Mouse (Mus musculus) forebrain, embryonic 14.5 days (tissue): Measurements from ENCODE around the gene Chmp2b. TPM values are rescaled to one million over a fixed set of nuclear protein-coding genes. Genes with fewer than 3 reads are reported as not detected.

Experiments used
- ATAC-seq: fragments of 200-750 bp; cut with Nextera tagmentation; 2 replicates; pipeline ENCODE4 v1.8.0; 2017; ENCODE audit warnings: mild to moderate bottlenecking, moderate library complexity
- DNase-seq: peaks from one replicate; pipeline ENCODE4 v3.0.0-alpha.2; 2015; ENCODE audit warnings: low spot score
- H3K27ac ChIP-seq: fragments of 300-500 bp; sonication (generic); 2 replicates; pipeline ENCODE4 v1.5.1; 2014; ENCODE audit warnings: low read depth, mild to moderate bottlenecking, control low read depth, low read length, moderate library complexity
- H3K27me3 ChIP-seq: fragments of 300-500 bp; sonication (generic); replicated peaks from 2 replicates; pipeline ENCODE4 v1.6.1; 2014; ENCODE audit warnings: low read length, control low read depth, mixed read lengths; ENCODE audit not compliant: control insufficient read depth, insufficient read depth
- H3K36me3 ChIP-seq: fragments of 300-500 bp; sonication (generic); 2 replicates; pipeline ENCODE4 v1.6.1; 2014; ENCODE audit warnings: low read length, control low read depth; ENCODE audit not compliant: control insufficient read depth, insufficient read depth
- H3K4me1 ChIP-seq: fragments of 300-500 bp; sonication (generic); 2 replicates; pipeline ENCODE4 v1.6.1; 2014; ENCODE audit warnings: antibody characterized with exemption, low read length, control low read depth; ENCODE audit not compliant: control insufficient read depth, insufficient read depth
- H3K4me2 ChIP-seq: fragments of 300-500 bp; sonication (generic); 2 replicates; pipeline ENCODE4 v1.6.1; 2014; ENCODE audit warnings: mild to moderate bottlenecking, control low read depth, low read length
- H3K4me3 ChIP-seq: fragments of 300-500 bp; sonication (generic); 2 replicates; pipeline ENCODE4 v1.5.1; 2014; ENCODE audit warnings: low read depth, low read length, control low read depth
- H3K9ac ChIP-seq: fragments of 300-500 bp; sonication (generic); 2 replicates; pipeline ENCODE4 v1.6.1; 2014; ENCODE audit warnings: mild to moderate bottlenecking, low read length, control low read depth, moderate library complexity
- H3K9me3 ChIP-seq: fragments of 300-500 bp; sonication (generic); replicated peaks from 2 replicates; pipeline ENCODE4 v1.6.1; 2016; ENCODE audit warnings: low read length, control low read depth, mixed read lengths; ENCODE audit not compliant: control insufficient read depth
- WGBS: fragments of 180-500 bp; shearing (Covaris S2); extraction: QIAGEN DNeasy Blood & Tissue Kit; methylation state at CpG from one replicate; pipeline ENCODE4 v1.1.7; 2014; 5-methylcytosine and 5-hydroxymethylcytosine counted together
- polyA plus RNA-seq: library from polyadenylated mRNA; unstranded; fragments of >200 nt; fragmentation: Nextera tagmentation; extraction: Ambion mirVana; gene quantifications from 2 replicates; pipeline ENCODE4 v1.2.1, GENCODE M21; 2014

Gene Chmp2b
- polyA plus RNA-seq, 1 experiment from 2014 or later, result 48.8 TPM

GRCm38 (mm10) chr16:65533315-65533999 is 29.1 kb downstream of the Chmp2b start:
- DNase-seq (peak; percentile 66), ATAC-seq (0 out of 2 replicates have a peak, but pooled peaks have one; percentile 52)
- 35% methylated on average over 12 of the region's 12 CpGs for WGBS

GRCm38 (mm10) chr16:65531663-65532062 is 30.9 kb downstream of the Chmp2b start:
- WGBS, result 72% methylated on average over 8 of the region's 8 CpGs
- H3K9me3 ChIP-seq, result no peaks in the 10 kb centered on the region
- H3K9ac ChIP-seq, result no peak overlapping the region
- ATAC-seq, result no peak
- no peak overlapping the region for H3K4me3 ChIP-seq
- H3K4me1 ChIP-seq, result no peaks in the 10 kb centered on the region
- H3K36me3 ChIP-seq, result no peaks in the 10 kb centered on the region
- no peak overlapping the region for H3K27ac ChIP-seq
- no peaks in the 10 kb centered on the region for H3K27me3 ChIP-seq
- H3K4me2 ChIP-seq, result no peak overlapping the region
- peak; percentile 52 for DNase-seq

More at GRCm38 (mm10) chr16:65533315-65533999, 29.1 kb downstream of the Chmp2b start:
- no peaks in the 10 kb centered on the region for H3K36me3 ChIP-seq
- H3K9ac ChIP-seq, result no peak overlapping the region
- H3K27me3 ChIP-seq, result no peaks in the 10 kb centered on the region
- H3K4me3 ChIP-seq, result no peak overlapping the region
- H3K4me2 ChIP-seq, result no peak overlapping the region
- H3K9me3 ChIP-seq, result no peaks in the 10 kb centered on the region
- H3K4me1 ChIP-seq, result no peaks in the 10 kb centered on the region
- no peak overlapping the region for H3K27ac ChIP-seq

- peak; percentile 46 for DNase-seq
- ATAC-seq, result no peak
- Histone ChIP-seq H3K27me3 (no peaks in the 10 kb centered on the region), H3K27ac (no peak overlapping the region), H3K4me1 (no peaks in the 10 kb centered on the region), H3K9ac (no peak overlapping the region), H3K36me3 (no peaks in the 10 kb centered on the region), H3K4me2 (no peak overlapping the region), H3K9me3 (no peaks in the 10 kb centered on the region), H3K4me3 (no peak overlapping the region)
- WGBS, result 1% methylated on average over 5 of the region's 5 CpGs
These were observed 32.9 kb downstream of the Chmp2b start for GRCm38 (mm10) chr16:65529589-65529988.

GRCm38 (mm10) chr16:65526695-65527094 is 35.8 kb downstream of the Chmp2b start:
- Histone ChIP-seq H3K36me3 (no peaks in the 10 kb centered on the region), H3K9me3 (no peaks in the 10 kb centered on the region), H3K4me2 (no peak overlapping the region), H3K4me1 (no peaks in the 10 kb centered on the region), H3K4me3 (no peak overlapping the region), H3K9ac (no peak overlapping the region), H3K27ac (no peak overlapping the region), H3K27me3 (no peaks in the 10 kb centered on the region)
- 88% methylated on average over 5 of the region's 5 CpGs for WGBS
- ATAC-seq (no peak), DNase-seq (no peak)

- H3K9ac ChIP-seq, result no peak overlapping the region
- no peak overlapping the region for H3K27ac ChIP-seq
- DNase-seq, result no peak
- no peak for ATAC-seq
- no peaks in the 10 kb centered on the region for H3K9me3 ChIP-seq
- H3K4me2 ChIP-seq, result no peak overlapping the region
- H3K4me1 ChIP-seq, result no peaks in the 10 kb centered on the region
- no peak overlapping the region for H3K4me3 ChIP-seq
- no peaks in the 10 kb centered on the region for H3K36me3 ChIP-seq
- 90% methylated on average over 2 of the region's 2 CpGs for WGBS
- H3K27me3 ChIP-seq, result no peaks in the 10 kb centered on the region
These were observed 36.5 kb downstream of the Chmp2b start for GRCm38 (mm10) chr16:65526004-65526403.

GRCm38 (mm10) chr16:65520211-65520610 is 42.3 kb downstream of the Chmp2b start, which contains the start of gene Pou1f1:
TSS of gene Pou1f1 (plus strand) at chr16:65520511.
- no peak within 1 kb of the TSS for H3K9ac ChIP-seq
- no peaks in the 10 kb centered on the region for H3K27me3 ChIP-seq
- no peak for ATAC-seq
- DNase-seq, result no peak
- no peak within 1 kb of the TSS for H3K4me2 ChIP-seq
- no peaks in the 10 kb centered on the region for H3K36me3 ChIP-seq
- no peaks in the 10 kb centered on the region for H3K4me1 ChIP-seq
- WGBS, result 86% methylated on average over 6 of the region's 6 CpGs
- H3K4me3 ChIP-seq, result no peak within 1 kb of the TSS
- H3K27ac ChIP-seq, result no peak within 1 kb of the TSS
- no peaks in the 10 kb centered on the region for H3K9me3 ChIP-seq

GRCm38 (mm10) chr16:65514223-65514622 is 48.3 kb downstream of the Chmp2b start:
- Histone ChIP-seq H3K9ac (no peak overlapping the region), H3K4me3 (no peak overlapping the region), H3K36me3 (no peaks in the 10 kb centered on the region), H3K9me3 (no peaks in the 10 kb centered on the region), H3K4me1 (no peaks in the 10 kb centered on the region), H3K27ac (no peak overlapping the region), H3K27me3 (no peaks in the 10 kb centered on the region), H3K4me2 (no peak overlapping the region)
- no peak for ATAC-seq
- no peak for DNase-seq
- WGBS, result 77% methylated on average over 7 of the region's 7 CpGs

GRCm38 (mm10) chr16:65497049-65497448 is 65.5 kb downstream of the Chmp2b start:
- WGBS, result 40% methylated on average over 2 of the region's 2 CpGs
- Histone ChIP-seq H3K4me3 (no peak overlapping the region), H3K27ac (no peak overlapping the region), H3K4me1 (no peaks in the 10 kb centered on the region), H3K4me2 (no peak overlapping the region), H3K27me3 (no peaks in the 10 kb centered on the region), H3K9me3 (no peaks in the 10 kb centered on the region), H3K9ac (no peak overlapping the region), H3K36me3 (no peaks in the 10 kb centered on the region)
- DNase-seq (peak; percentile 79), ATAC-seq (peak; percentile 76)

- Histone ChIP-seq H3K36me3 (no peaks in the 10 kb centered on the region), H3K4me2 (no peak overlapping the region), H3K27ac (no peak overlapping the region), H3K4me3 (no peak overlapping the region), H3K9me3 (no peaks in the 10 kb centered on the region), H3K4me1 (no peaks in the 10 kb centered on the region), H3K9ac (no peak overlapping the region), H3K27me3 (no peaks in the 10 kb centered on the region)
- no peak for ATAC-seq
- 85% methylated on average over 5 of the region's 5 CpGs for WGBS
- no peak for DNase-seq
These were observed 66.5 kb downstream of the Chmp2b start for GRCm38 (mm10) chr16:65496030-65496429.
